Mouse (Mus musculus) MEL-GATA-1-ER (cell line): ENCODE measurements around the gene Gsg1l2.

Experiments
- DNase-seq: peaks from one replicate; pipeline ENCODE4 v3.0.0-alpha.2; 2012; ENCODE audit warnings: low read depth; ENCODE audit errors: extremely low read depth

Gene Gsg1l2

DNA sequence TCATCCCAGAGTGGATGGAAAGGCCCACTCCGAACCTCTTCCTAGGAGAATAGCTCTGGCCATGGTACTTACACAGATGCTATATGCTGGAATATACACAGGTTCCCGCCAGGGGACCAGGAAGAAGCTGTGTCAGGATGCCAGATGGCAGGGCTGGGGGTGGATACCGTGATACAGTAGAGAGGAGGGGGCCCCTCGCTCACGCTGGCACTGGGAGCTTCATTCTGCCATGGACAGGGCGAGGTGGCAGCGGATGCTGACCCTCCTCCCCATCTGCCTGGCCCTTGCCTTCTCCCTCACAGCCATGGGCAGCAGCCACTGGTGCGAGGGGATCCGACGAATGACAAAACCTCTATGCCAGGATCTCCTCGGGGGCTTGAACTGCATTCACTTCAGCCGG, at the start of gene Gsg1l2:
Gene Gsg1l2 (plus strand): TSS at position 230 of the 400 bp plus-strand sequence.
- DNase-seq: no peak

DNA sequence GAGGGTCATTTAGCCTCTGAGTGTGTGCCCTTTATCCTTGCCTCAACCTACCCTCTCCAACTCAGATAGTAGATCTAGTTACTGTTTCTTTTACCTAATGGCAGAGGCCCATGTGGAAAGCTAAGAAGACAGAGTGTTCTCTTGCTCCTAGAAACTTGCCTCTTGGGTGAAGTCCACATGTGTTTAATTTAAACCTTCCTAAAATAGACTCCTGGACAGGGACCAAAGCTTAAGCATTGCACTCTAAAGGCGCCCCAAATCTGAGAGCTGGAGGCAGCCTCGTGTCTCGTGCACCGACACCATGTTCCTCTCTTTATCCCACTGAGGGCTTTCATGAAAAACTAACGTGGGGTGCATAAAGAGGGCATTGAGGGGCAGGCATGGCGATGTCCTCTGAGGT, 47.3 kb upstream of the Gsg1l2 start:
- no peak for DNase-seq

- no peak for DNase-seq
Measured at GRCm38 (mm10) chr11:67728726-67729125, 45.7 kb upstream of the Gsg1l2 start.

- no peak for DNase-seq
Measured at GRCm38 (mm10) chr11:67731056-67731455, 43.4 kb upstream of the Gsg1l2 start.

- no peak for DNase-seq
Measured at GRCm38 (mm10) chr11:67733726-67734125, 40.7 kb upstream of the Gsg1l2 start.

DNA sequence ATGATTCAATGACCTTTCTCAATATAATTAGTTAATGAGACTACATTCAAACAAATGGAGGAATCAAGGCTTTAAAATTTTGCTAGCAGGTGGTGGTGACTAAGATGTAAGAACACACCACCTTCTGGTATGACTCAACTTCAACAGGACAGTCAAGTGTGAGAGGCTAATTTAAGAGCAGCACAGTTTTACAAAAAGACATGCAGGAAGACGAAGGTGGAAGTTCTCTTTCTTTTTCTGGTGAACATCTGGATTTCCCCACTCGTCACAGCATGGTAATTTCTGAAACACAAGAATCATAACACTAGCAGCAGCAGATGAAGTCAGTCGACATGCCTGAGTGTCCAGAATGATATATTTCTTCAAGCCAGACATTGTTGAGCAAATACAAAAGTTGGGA, 39.8 kb upstream of the Gsg1l2 start:
- no peak for DNase-seq

- no peak for DNase-seq
Measured at GRCm38 (mm10) chr11:67738345-67738744, 36.1 kb upstream of the Gsg1l2 start.

DNA sequence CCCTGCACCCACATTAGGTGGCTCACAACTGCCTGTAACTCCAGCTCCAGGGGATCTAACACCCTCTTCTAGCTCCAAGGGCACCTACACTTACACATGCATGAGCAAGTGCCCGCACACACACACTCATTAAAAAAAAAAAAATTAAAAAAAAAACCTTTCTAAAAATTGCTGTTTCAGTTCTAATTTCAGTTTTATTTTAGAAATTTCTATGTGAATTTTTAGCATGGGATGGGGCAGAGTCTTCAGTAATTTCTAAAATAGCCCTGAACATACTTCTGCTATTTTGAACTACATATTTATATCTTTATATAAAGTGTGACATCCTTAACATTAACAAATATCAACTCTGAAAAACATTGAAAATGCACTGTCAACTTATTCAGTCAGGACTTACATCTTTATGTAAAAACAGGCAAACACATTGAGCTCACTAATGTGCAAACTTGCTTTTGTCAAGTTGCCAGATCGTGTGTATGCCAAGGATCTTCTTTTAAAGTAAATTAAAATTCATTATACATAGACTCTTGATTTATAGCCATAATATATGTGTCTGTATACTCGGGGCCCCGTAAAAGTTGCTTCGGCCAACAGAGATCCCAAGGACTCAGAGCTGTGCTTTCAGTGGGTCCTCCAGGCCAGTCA, 35.4 kb upstream of the Gsg1l2 start:
- no peak for DNase-seq

- DNase-seq: no peak
Measured at GRCm38 (mm10) chr11:67741569-67741968, 32.8 kb upstream of the Gsg1l2 start.

- no peak for DNase-seq
Measured at GRCm38 (mm10) chr11:67756287-67756686, 18.1 kb upstream of the Gsg1l2 start.

GRCm38 (mm10) chr11:67757373-67758167, 16.8 kb upstream of the Gsg1l2 start:
- no peak for DNase-seq

DNA sequence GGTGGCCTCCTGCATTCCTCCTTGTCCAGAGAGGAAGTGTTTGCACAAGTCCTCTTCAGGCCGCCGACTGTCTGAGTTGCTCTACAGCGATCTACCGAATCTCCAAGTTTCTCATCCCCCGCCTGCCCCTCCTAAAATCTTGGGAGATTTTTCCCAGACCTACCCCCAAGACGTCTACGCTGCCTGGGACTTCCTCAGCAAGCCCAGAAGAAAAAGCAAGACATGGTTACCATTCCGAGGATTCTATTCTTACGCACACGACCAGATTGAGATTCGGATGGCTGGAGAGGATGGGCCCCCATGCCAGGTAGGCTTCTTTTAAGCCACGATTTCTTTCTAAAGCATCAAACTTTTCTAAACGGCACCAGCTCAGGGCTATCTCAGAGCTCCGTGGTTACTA, 3.4 kb upstream of the Gsg1l2 start, which contains the start of gene Glp2r:
Gene Glp2r (minus strand): TSS at position 101 of the 400 bp plus-strand sequence.
- DNase-seq: no peak

DNA sequence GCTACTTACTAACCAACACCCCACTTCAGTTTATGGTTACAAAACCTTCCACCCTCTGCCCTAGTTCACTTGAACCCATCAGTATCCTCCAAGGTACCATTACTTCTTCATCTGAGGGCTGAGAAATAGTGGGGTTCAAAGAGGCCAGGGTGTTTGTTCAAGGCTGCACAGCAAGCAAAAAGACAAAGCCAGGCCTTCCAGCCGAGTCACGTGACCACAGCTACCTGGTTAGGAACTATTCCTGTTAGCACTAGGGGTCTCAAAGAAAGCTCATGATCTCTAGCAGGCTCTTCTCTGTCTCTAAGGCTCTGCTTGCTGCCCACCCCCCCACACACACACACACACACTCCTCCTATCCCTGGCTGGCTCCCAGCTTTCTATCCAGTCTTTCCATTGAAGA, 2.7 kb upstream of the Gsg1l2 start:
- DNase-seq: no peak

DNA sequence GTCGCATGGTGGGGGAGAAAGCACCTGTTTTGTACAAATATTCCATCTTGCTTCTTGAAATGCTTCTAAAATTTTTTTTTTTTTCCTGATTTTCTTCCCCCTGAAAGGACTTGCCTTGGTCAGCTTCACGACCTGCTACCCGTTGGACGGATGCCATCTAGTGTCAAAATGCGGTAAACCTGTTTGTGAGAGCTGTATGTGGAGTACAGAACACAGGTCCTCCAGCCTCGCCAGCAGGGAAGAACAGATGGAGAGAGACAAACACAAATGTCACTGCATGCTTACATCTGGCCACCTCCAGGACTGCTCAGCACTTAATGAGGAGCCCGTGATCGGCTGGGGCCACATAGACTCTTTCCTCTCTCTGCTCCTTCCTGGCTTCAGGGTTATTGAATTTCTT, 1.8 kb upstream of the Gsg1l2 start:
- DNase-seq: no peak

- DNase-seq: no peak
Measured at GRCm38 (mm10) chr11:67790182-67790581, 15.8 kb downstream of the Gsg1l2 start.

- no peak for DNase-seq
Measured at GRCm38 (mm10) chr11:67797931-67798330, 23.5 kb downstream of the Gsg1l2 start, which contains the start of gene Dhrs7c. Dhrs7c (plus strand) TSS chr11:67798187.

DNA sequence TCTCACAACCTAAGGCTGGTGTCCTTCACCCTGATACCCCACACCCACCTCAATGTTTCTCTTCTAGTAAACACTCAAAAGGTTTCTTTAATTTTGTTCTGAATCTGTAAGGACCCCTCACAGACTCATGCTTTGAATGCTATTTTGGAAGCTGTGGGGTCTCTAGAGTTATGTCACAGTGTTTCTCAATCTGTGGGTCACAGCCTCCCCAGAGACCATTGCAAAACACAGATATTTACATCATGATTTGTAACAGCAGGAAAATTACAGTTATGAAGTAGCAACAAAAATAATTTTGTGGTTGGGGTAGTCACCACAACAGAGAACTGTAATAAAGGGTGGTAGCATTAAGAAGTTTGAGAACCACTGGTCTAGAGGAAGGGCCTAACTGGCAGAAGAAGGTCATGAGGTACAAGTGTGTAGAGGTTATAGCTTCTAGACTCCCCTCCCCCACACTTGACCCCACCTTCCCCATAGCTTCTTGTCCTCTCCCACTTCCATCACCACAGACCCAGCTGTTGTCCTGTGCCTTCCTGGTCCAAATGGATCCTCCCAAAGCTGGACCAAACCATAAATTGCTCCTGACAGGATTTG, 25.8 kb downstream of the Gsg1l2 start:
- no peak for DNase-seq

DNA sequence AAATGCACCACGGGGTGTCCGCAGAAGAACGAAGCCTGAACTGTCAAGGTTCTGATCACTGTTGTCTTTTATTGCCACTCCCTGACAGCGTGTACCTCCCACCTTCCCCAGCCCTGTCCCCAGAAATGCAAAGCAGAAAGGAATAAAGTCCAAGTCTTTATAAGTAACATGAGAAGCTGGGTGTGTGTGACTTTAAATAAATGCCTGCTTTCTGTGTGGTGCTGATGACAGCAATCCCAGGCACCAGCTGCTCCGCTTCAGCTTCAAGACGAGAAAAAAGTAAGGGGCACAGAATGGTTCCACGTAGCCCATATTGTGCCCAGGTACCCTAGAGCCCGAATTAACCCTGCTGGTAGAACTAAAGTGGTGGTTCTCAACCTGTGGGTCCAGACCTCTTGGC, 26.8 kb downstream of the Gsg1l2 start:
- DNase-seq: no peak

GRCm38 (mm10) chr11:67805538-67805937, 31.1 kb downstream of the Gsg1l2 start:
- no peak for DNase-seq

- no peak for DNase-seq
Measured at GRCm38 (mm10) chr11:67806832-67807597, 32.6 kb downstream of the Gsg1l2 start.

DNA sequence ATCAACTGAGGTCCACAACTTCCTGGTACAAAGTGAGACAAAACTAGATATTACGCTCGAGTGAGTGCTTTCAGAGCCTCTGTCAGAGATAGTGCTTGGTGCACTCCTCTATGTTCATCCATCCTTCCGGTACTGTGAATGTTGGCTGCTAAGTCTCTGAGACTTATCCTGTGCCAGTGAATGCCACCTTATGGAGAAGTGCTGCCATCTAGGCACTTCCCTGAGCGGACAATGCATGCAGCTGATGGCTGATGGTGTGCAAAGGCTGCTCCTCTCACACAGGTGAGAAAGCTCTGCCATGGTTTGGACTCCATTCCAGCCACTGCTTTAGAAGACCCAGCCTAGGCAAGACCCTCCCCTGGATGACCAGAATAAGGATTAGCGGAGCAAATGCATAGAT, 33.6 kb downstream of the Gsg1l2 start:
- no peak for DNase-seq

GRCm38 (mm10) chr11:67811535-67811934, 37.1 kb downstream of the Gsg1l2 start:
- DNase-seq: no peak
